Mouse (Mus musculus) MEL (cell line): ENCODE measurements around the gene Tmem234. TPM values are rescaled to one million over a fixed set of nuclear protein-coding genes. Genes with fewer than 3 reads are reported as not detected.

ENCODE experiments used
- DNase-seq: peaks from one replicate; pipeline ENCODE4 v3.0.0; 2011; ENCODE audit warnings: low read depth, low spot score
- H3K27ac ChIP-seq: 2 replicates; pipeline ENCODE4 v1.5.1; 2012; ENCODE audit warnings: low read depth, mild to moderate bottlenecking, control low read depth, low read length, moderate library complexity; ENCODE audit not compliant: control insufficient read depth
- H3K27me3 ChIP-seq, 2 experiments: fragments of 150-350 bp in 1 of 2; sonication (generic) in 1 of 2; 2 replicates each; pipeline ENCODE4 v1.6.1; 2012; ENCODE audit warnings: low read length in 2 of 2, mild to moderate bottlenecking in 2 of 2, improper control_type of control experiment in 1 of 2, moderate library complexity in 1 of 2; ENCODE audit not compliant: insufficient read depth in 2 of 2, control insufficient read depth in 1 of 2
- H3K36me3 ChIP-seq, 2 experiments: 2 replicates each; pipeline ENCODE4 v1.6.1; 2012 to 2014; ENCODE audit warnings: low read length in 2 of 2, improper control_type of control experiment in 1 of 2, inconsistent platforms in 1 of 2, mild to moderate bottlenecking in 1 of 2; ENCODE audit not compliant: insufficient read depth in 2 of 2, control insufficient read depth in 1 of 2
- H3K4me1 ChIP-seq, 2 experiments: fragments of 150-350 bp in 1 of 2; sonication (generic) in 1 of 2; 2 replicates each; pipeline ENCODE4 v1.6.1; 2012; ENCODE audit warnings: low read length in 2 of 2, improper control_type of control experiment in 1 of 2, mild to moderate bottlenecking in 1 of 2; ENCODE audit not compliant: insufficient read depth in 2 of 2, control insufficient read depth in 1 of 2
- H3K4me3 ChIP-seq, 2 experiments: fragments of 150-350 bp in 1 of 2; sonication (generic) in 1 of 2; 2 replicates each; pipeline ENCODE4 v1.5.1; 2012; ENCODE audit warnings: low read depth in 2 of 2, low read length in 2 of 2, mild to moderate bottlenecking in 2 of 2, moderate library complexity in 2 of 2, control low read depth in 1 of 2, improper control_type of control experiment in 1 of 2; ENCODE audit not compliant: control insufficient read depth in 1 of 2, insufficient read depth in 1 of 2
- H3K79me2 ChIP-seq: 2 replicates; pipeline ENCODE4 v1.6.1; 2012; ENCODE audit warnings: mild to moderate bottlenecking, low read length, moderate library complexity; ENCODE audit not compliant: control insufficient read depth, poor library complexity, insufficient read depth
- H3K9ac ChIP-seq: 2 replicates; pipeline ENCODE4 v1.6.1; 2012; ENCODE audit warnings: low read depth, mild to moderate bottlenecking, control low read depth, low read length, moderate library complexity; ENCODE audit not compliant: control insufficient read depth, poor library complexity, severe bottlenecking
- H3K9me3 ChIP-seq: fragments of 150-350 bp; sonication (generic); replicated peaks from 2 replicates; pipeline ENCODE4 v1.6.1; 2012; ENCODE audit warnings: mild to moderate bottlenecking, low read length, improper control_type of control experiment, moderate library complexity; ENCODE audit not compliant: insufficient read depth
- CHD2 ChIP-seq: IDR thresholded peaks from 2 replicates; pipeline ENCODE4 v1.6.1; 2011; ENCODE audit warnings: low read length, improper control_type of control experiment
- CTCF ChIP-seq, 3 experiments: IDR thresholded peaks in 2 of 3; conservative IDR thresholded peaks in 1 of 3; 2 replicates each; pipeline ENCODE4 v1.5.1; 2011 to 2012; ENCODE audit warnings: low read length in 3 of 3, low read depth in 2 of 3, mild to moderate bottlenecking in 2 of 3, improper control_type of control experiment in 1 of 3, inconsistent platforms in 1 of 3, mixed read lengths in 1 of 3, moderate library complexity in 1 of 3; ENCODE audit not compliant: control insufficient read depth in 1 of 3, insufficient read depth in 1 of 3, poor library complexity in 1 of 3, severe bottlenecking in 1 of 3
- ELF1 ChIP-seq: IDR thresholded peaks from 2 replicates; pipeline ENCODE4 v1.6.1; 2014; ENCODE audit warnings: low read depth, mild to moderate bottlenecking, inconsistent platforms, low read length, improper control_type of control experiment, moderate library complexity
- EP300 ChIP-seq, 2 experiments: IDR thresholded peaks; 2 replicates each; pipeline ENCODE4 v1.6.1; 2011; ENCODE audit warnings: improper control_type of control experiment in 2 of 2, low read length in 2 of 2, low read depth in 1 of 2, mild to moderate bottlenecking in 1 of 2
- ETS1 ChIP-seq: IDR thresholded peaks from 2 replicates; pipeline ENCODE4 v1.6.1; 2012; ENCODE audit warnings: low read depth, mild to moderate bottlenecking, inconsistent platforms, low read length, improper control_type of control experiment, moderate library complexity
- GABPA ChIP-seq: IDR thresholded peaks from 2 replicates; pipeline ENCODE4 v1.6.1; 2012; ENCODE audit warnings: low read depth, mild to moderate bottlenecking, inconsistent platforms, low read length, improper control_type of control experiment, moderate library complexity
- GATA1 ChIP-seq: IDR thresholded peaks from 2 replicates; pipeline ENCODE4 v1.6.1; 2011; ENCODE audit warnings: low read depth, low read length, improper control_type of control experiment
- HCFC1 ChIP-seq: IDR thresholded peaks from 2 replicates; pipeline ENCODE4 v1.6.1; 2012; ENCODE audit warnings: low read depth, mild to moderate bottlenecking, inconsistent platforms, low read length, improper control_type of control experiment, moderate library complexity
- JUND ChIP-seq: IDR thresholded peaks from 2 replicates; pipeline ENCODE4 v1.6.1; 2011; ENCODE audit warnings: low read depth, mild to moderate bottlenecking, improper control_type of control experiment, low read length
- KAT2A ChIP-seq: conservative IDR thresholded peaks from 2 replicates; pipeline ENCODE4 v1.6.1; 2012; ENCODE audit warnings: low read depth, low read length, improper control_type of control experiment, inconsistent platforms
- MAFK ChIP-seq: IDR thresholded peaks from 2 replicates; pipeline ENCODE4 v1.6.1; 2011; ENCODE audit warnings: low read depth, mild to moderate bottlenecking, low read length, improper control_type of control experiment, borderline replicate concordance
- MAX ChIP-seq: IDR thresholded peaks from 2 replicates; pipeline ENCODE4 v1.6.1; 2011; ENCODE audit warnings: low read length, improper control_type of control experiment
- MAZ ChIP-seq: IDR thresholded peaks from 2 replicates; pipeline ENCODE4 v1.6.1; 2012; ENCODE audit warnings: low read depth, mild to moderate bottlenecking, inconsistent platforms, low read length, improper control_type of control experiment
- MEF2A ChIP-seq: IDR thresholded peaks from 2 replicates; pipeline ENCODE4 v1.6.1; 2014; ENCODE audit warnings: low read depth, mild to moderate bottlenecking, inconsistent platforms, low read length, improper control_type of control experiment; ENCODE audit not compliant: poor library complexity, insufficient replicate concordance, severe bottlenecking; ENCODE audit errors: extremely low read depth
- MXI1 ChIP-seq: IDR thresholded peaks from 2 replicates; pipeline ENCODE4 v1.6.1; 2011; ENCODE audit warnings: mild to moderate bottlenecking, low read depth, low read length, improper control_type of control experiment
- MYB ChIP-seq: IDR thresholded peaks from 2 replicates; pipeline ENCODE4 v1.6.1; 2011; ENCODE audit warnings: mild to moderate bottlenecking, low read depth, low read length, improper control_type of control experiment
- NELFE ChIP-seq: IDR thresholded peaks from 2 replicates; pipeline ENCODE4 v1.6.1; 2011; ENCODE audit warnings: low read depth, low read length, improper control_type of control experiment
- POLR2AphosphoS2 ChIP-seq: IDR thresholded peaks from 2 replicates; pipeline ENCODE4 v1.6.1; 2011; ENCODE audit warnings: low read length, improper control_type of control experiment
- POLR2AphosphoS5 ChIP-seq: IDR thresholded peaks from 2 replicates; pipeline ENCODE4 v1.6.1; 2012; ENCODE audit warnings: low read depth, borderline replicate concordance, mild to moderate bottlenecking, inconsistent platforms, low read length, moderate library complexity, mixed read lengths
- RAD21 ChIP-seq: IDR thresholded peaks from 2 replicates; pipeline ENCODE4 v1.6.1; 2011; ENCODE audit warnings: mild to moderate bottlenecking, low read depth, low read length, improper control_type of control experiment
- RCOR1 ChIP-seq: IDR thresholded peaks from 2 replicates; pipeline ENCODE4 v1.6.1; 2012; ENCODE audit warnings: low read depth, mild to moderate bottlenecking, inconsistent platforms, low read length, improper control_type of control experiment
- SMC3 ChIP-seq: IDR thresholded peaks from 2 replicates; pipeline ENCODE4 v1.6.1; 2011; ENCODE audit warnings: low read depth, low read length, improper control_type of control experiment
- TAL1 ChIP-seq: IDR thresholded peaks from 2 replicates; pipeline ENCODE4 v1.6.1; 2012; ENCODE audit warnings: mild to moderate bottlenecking, inconsistent platforms, low read length, moderate library complexity, mixed read lengths
- TBP ChIP-seq: IDR thresholded peaks from 2 replicates; pipeline ENCODE4 v1.8.0; 2011; ENCODE audit warnings: low read depth, low read length, improper control_type of control experiment
- TCF12 ChIP-seq: IDR thresholded peaks from 2 replicates; pipeline ENCODE4 v1.6.1; 2014; ENCODE audit warnings: low read depth, mild to moderate bottlenecking, inconsistent platforms, low read length, improper control_type of control experiment, moderate library complexity
- UBTF ChIP-seq: IDR thresholded peaks from 2 replicates; pipeline ENCODE4 v1.6.1; 2012; ENCODE audit warnings: low read depth, mild to moderate bottlenecking, inconsistent platforms, low read length, improper control_type of control experiment, moderate library complexity, borderline replicate concordance; ENCODE audit not compliant: insufficient read depth
- USF1 ChIP-seq: IDR thresholded peaks from 2 replicates; pipeline ENCODE4 v1.6.1; 2014; ENCODE audit warnings: low read depth, mild to moderate bottlenecking, inconsistent platforms, low read length, improper control_type of control experiment, moderate library complexity
- USF2 ChIP-seq, 2 experiments: IDR thresholded peaks; 2 replicates each; pipeline ENCODE4 v1.6.1; 2011 to 2012; ENCODE audit warnings: improper control_type of control experiment in 2 of 2, low read length in 2 of 2, borderline replicate concordance in 1 of 2, inconsistent platforms in 1 of 2, low read depth in 1 of 2, mild to moderate bottlenecking in 1 of 2; ENCODE audit not compliant: insufficient read depth in 1 of 2
- ZKSCAN1 ChIP-seq: IDR thresholded peaks from 2 replicates; pipeline ENCODE4 v1.6.1; 2012; ENCODE audit warnings: low read depth, mild to moderate bottlenecking, inconsistent platforms, low read length, improper control_type of control experiment, moderate library complexity
- ZMIZ1 ChIP-seq: IDR thresholded peaks from 2 replicates; pipeline ENCODE4 v1.6.1; 2012; ENCODE audit warnings: low read depth, mild to moderate bottlenecking, inconsistent platforms, low read length, improper control_type of control experiment, moderate library complexity
- ZNF384 ChIP-seq: IDR thresholded peaks from 2 replicates; pipeline ENCODE4 v1.6.1; 2012; ENCODE audit warnings: low read depth, mild to moderate bottlenecking, inconsistent platforms, low read length, improper control_type of control experiment
- polyA plus RNA-seq, 2 experiments: library from polyadenylated mRNA; stranded (reverse) in 1 of 2; unstranded in 1 of 2; fragments of >175 nt in 1 of 2; fragments of >200 nt in 1 of 2; gene quantifications; 2 replicates each; pipeline versions ENCODE4 v1.2.1 to v1.2.4; 2012; ENCODE audit warnings: low replicate concordance in 2 of 2, low read depth in 1 of 2; ENCODE audit not compliant: insufficient read length in 2 of 2, insufficient read depth in 1 of 2, missing spikeins in 1 of 2
- total RNA-seq: library from RNA; depleted of rRNA; stranded (reverse); fragments of 300-350 nt; gene quantifications from 2 replicates; pipeline ENCODE4 v1.2.3, GENCODE M21; 2012

Tmem234 gene
- total and polyA plus RNA-seq, 3 experiments: 148 to 220 TPM; not detected in 1

- TF ChIP-seq CTCF (IDR thresholded peaks at IDR 0.05 in 2 of 3, conservative IDR thresholded peaks at IDR 0.05 in 1 of 3; ENCODE audit: control insufficient read depth in 1 of 3, insufficient read depth in 1 of 3, low read depth in 2 of 3, low read length in 3 of 3, poor library complexity in 1 of 3, severe bottlenecking in 1 of 3) (no peak), POLR2AphosphoS5 (no peak), ZMIZ1 (peak; percentile 59; the same call in 1 of the 2 replicates), JUND (no peak), ELF1 (peak; percentile 44; the same call in 1 of the 2 replicates), MEF2A (no peak), POLR2AphosphoS2 (peak; percentile 62; the same call in 1 of the 2 replicates)
- TF ChIP-seq, all 39 proteins: peak for 14
These were observed 71.8 kb downstream of the Tmem234 start, which contains the start of gene Kpna6 (continued) for GRCm38 (mm10) chr4:129672083-129672877.

GRCm38 (mm10) chr4:129672878-129673449 is 72.5 kb downstream of the Tmem234 start:
- Histone ChIP-seq H3K27ac (peak overlapping the region; percentile 26), H3K27me3 (no peaks in the 10 kb centered on the region), H3K79me2 (peaks cover 22% of the 10 kb centered on the region), H3K4me1 (peaks cover 8 to 11% of the 10 kb centered on the region in 2 experiments), H3K9ac (peak overlapping the region; percentile 95), H3K36me3 (peaks cover 0 to 9% of the 10 kb centered on the region in 2 experiments; a peak in 2 of 4 replicates), H3K4me3 (peak overlapping the region; percentile 77 to 98), H3K9me3 (no peaks in the 10 kb centered on the region)
- no peak for DNase-seq
- no peak for TF ChIP-seq ZMIZ1
- TF ChIP-seq GATA1: peak; percentile 77
- no peak for TF ChIP-seq TBP
- TF ChIP-seq EP300 (IDR thresholded peaks at IDR 0.05; ENCODE audit: low read depth in 1 of 2, low read length in 2 of 2): peak; percentile 28 to 48; a peak in 2 of 4 replicates
- TF ChIP-seq RAD21: no peak
- TF ChIP-seq USF2 (IDR thresholded peaks at IDR 0.05; ENCODE audit: borderline replicate concordance in 1 of 2, insufficient read depth in 1 of 2, low read depth in 1 of 2, low read length in 2 of 2): no peak
- no peak for TF ChIP-seq HCFC1
- no peak for TF ChIP-seq MYB
- TF ChIP-seq POLR2AphosphoS5: no peak
- no peak for TF ChIP-seq POLR2AphosphoS2
- TF ChIP-seq SMC3: no peak
- no peak for TF ChIP-seq ZKSCAN1
- 0 out of 2 replicates have a peak, but pooled peaks have one; percentile 28 for TF ChIP-seq TCF12
- TF ChIP-seq NELFE: no peak
- TF ChIP-seq USF1: no peak
- no peak for TF ChIP-seq CHD2
- no peak for TF ChIP-seq MAX
- no peak for TF ChIP-seq UBTF
- TF ChIP-seq MAZ: no peak
- no peak; the same call in 1 of the 2 replicates for TF ChIP-seq MXI1
- TF ChIP-seq TAL1: no peak
- no peak for TF ChIP-seq KAT2A
- no peak for TF ChIP-seq ZNF384
- no peak; the same call in 1 of the 2 replicates for TF ChIP-seq ETS1
- TF ChIP-seq RCOR1: peak; percentile 86
- TF ChIP-seq ELF1: no peak
- TF ChIP-seq MEF2A: no peak
- no peak for TF ChIP-seq JUND
- TF ChIP-seq GABPA: no peak
- no peak for TF ChIP-seq MAFK
